Mouse (Mus musculus): ENCODE results near the gene Sult6b1.

DNA sequence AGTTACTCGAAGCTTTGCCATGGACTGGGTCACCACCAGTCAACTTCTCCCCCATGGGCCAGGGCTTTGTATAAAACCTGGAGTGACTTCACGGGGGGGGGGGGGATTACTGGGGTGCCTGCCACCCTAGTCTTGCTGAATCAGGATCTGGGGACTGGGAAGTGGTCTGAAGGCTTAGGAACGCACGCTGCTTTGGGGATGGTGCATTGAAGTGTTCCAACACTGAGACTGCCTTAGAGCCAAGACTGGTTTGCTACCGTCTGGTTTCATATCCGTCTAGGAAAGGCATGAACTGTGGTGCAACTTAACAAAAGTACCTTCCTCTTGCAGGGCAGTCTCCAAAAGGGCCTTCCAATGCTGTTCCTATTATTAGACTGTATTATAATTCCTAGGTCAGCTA, 10.9 kb upstream of the Sult6b1 start:
- TF ChIP-seq CTCF (IDR thresholded peaks at IDR 0.05; ENCODE audit: borderline replicate concordance, insufficient read depth, low read length) (no peak), POLR2A (IDR thresholded peaks at IDR 0.05; ENCODE audit: low read depth, low read length) (no peak)
